Mouse (Mus musculus) heart, embryonic 10.5 days (tissue): ENCODE results near the gene Tmigd3. TPM values are rescaled to one million over a fixed set of nuclear protein-coding genes. Genes with fewer than 3 reads are reported as not detected.

Source experiments
- DNase-seq: peaks from one replicate; pipeline ENCODE4 v3.0.0-alpha.2; 2017; ENCODE audit warnings: low spot score
- H3K27ac ChIP-seq: fragments of 300-500 bp; sonication (generic); 2 replicates; pipeline ENCODE4 v1.5.1; 2016; ENCODE audit warnings: mild to moderate bottlenecking
- H3K27me3 ChIP-seq: fragments of 300-500 bp; sonication (generic); 2 replicates; pipeline ENCODE4 v1.6.1; 2016; ENCODE audit warnings: mild to moderate bottlenecking; ENCODE audit not compliant: poor library complexity, insufficient read depth, severe bottlenecking
- H3K36me3 ChIP-seq: fragments of 300-500 bp; sonication (generic); 2 replicates; pipeline ENCODE4 v1.6.1; 2016; ENCODE audit warnings: mild to moderate bottlenecking, moderate library complexity
- H3K4me1 ChIP-seq: fragments of 300-500 bp; sonication (generic); 2 replicates; pipeline ENCODE4 v1.6.1; 2016; ENCODE audit warnings: mild to moderate bottlenecking
- H3K4me3 ChIP-seq: fragments of 300-500 bp; sonication (generic); 2 replicates; pipeline ENCODE4 v1.5.1; 2016; ENCODE audit warnings: mild to moderate bottlenecking, moderate library complexity
- H3K9me3 ChIP-seq: fragments of 300-500 bp; sonication (generic); 2 replicates; pipeline ENCODE4 v1.6.1; 2016; ENCODE audit warnings: mild to moderate bottlenecking, moderate library complexity
- WGBS: fragments of 180-500 bp; shearing (Covaris S2); methylation state at CpG from one replicate; pipeline ENCODE4 v1.1.7; 2016; 5-methylcytosine and 5-hydroxymethylcytosine counted together
- polyA plus RNA-seq: library from polyadenylated mRNA; unstranded; fragments of >200 nt; fragmentation: Nextera tagmentation; extraction: Ambion mirVana; gene quantifications from 2 replicates; pipeline ENCODE4 v1.2.1, GENCODE M21; 2016

Gene Tmigd3
- polyA plus RNA-seq, 1 experiment from 2014 or later = 0.73 TPM

- Histone ChIP-seq H3K36me3 (peaks cover 5% of the 10 kb centered on the region; the same call in 1 of the 2 replicates), H3K27ac (no peak within 1 kb of the TSS), H3K4me1 (no peaks in the 10 kb centered on the region), H3K4me3 (no peak within 1 kb of the TSS), H3K9me3 (no peaks in the 10 kb centered on the region), H3K27me3 (no peaks in the 10 kb centered on the region)
- no peak for DNase-seq
- WGBS = 60% methylated on average over 8 of the region's 8 CpGs
Measured at GRCm38 (mm10) chr3:105932240-105933071, 61.8 kb downstream of the Tmigd3 start, which contains the start of gene I830077J02Rik. TSS of gene I830077J02Rik (minus strand) at chr3:105932664.

GRCm38 (mm10) chr3:105933926-105934325 lies 63.2 kb downstream of the Tmigd3 start:
- no peak overlapping the region for H3K27ac ChIP-seq
- H3K4me3 ChIP-seq = no peak overlapping the region
- no peak for DNase-seq
- peaks cover 10% of the 10 kb centered on the region for H3K36me3 ChIP-seq
- H3K27me3 ChIP-seq = no peaks in the 10 kb centered on the region
- H3K4me1 ChIP-seq = no peaks in the 10 kb centered on the region
- WGBS = 92% methylated on average over 6 of the region's 6 CpGs
- no peaks in the 10 kb centered on the region for H3K9me3 ChIP-seq

GRCm38 (mm10) chr3:105935033-105935432 lies 64.3 kb downstream of the Tmigd3 start:
- Histone ChIP-seq H3K9me3 (no peaks in the 10 kb centered on the region), H3K4me3 (no peak overlapping the region), H3K27ac (no peak overlapping the region), H3K4me1 (no peaks in the 10 kb centered on the region), H3K36me3 (peaks cover 15% of the 10 kb centered on the region), H3K27me3 (no peaks in the 10 kb centered on the region)
- DNase-seq = no peak
- 80% methylated on average over 5 of the region's 5 CpGs for WGBS

GRCm38 (mm10) chr3:105936111-105936510 lies 65.4 kb downstream of the Tmigd3 start:
- Histone ChIP-seq H3K4me3 (no peak overlapping the region), H3K27ac (no peak overlapping the region), H3K36me3 (peaks cover 25% of the 10 kb centered on the region), H3K4me1 (no peaks in the 10 kb centered on the region), H3K9me3 (no peaks in the 10 kb centered on the region), H3K27me3 (no peaks in the 10 kb centered on the region)
- DNase-seq = no peak
- 82% methylated on average over 4 of the region's 4 CpGs for WGBS

- Histone ChIP-seq H3K9me3 (no peaks in the 10 kb centered on the region), H3K36me3 (peaks cover 100% of the 10 kb centered on the region), H3K27me3 (no peaks in the 10 kb centered on the region), H3K4me1 (no peaks in the 10 kb centered on the region), H3K27ac (no peak overlapping the region), H3K4me3 (no peak overlapping the region)
- DNase-seq = peak; percentile 69
- WGBS = 94% methylated on average over 7 of the region's 7 CpGs
Measured at GRCm38 (mm10) chr3:105951348-105951747, 80.6 kb downstream of the Tmigd3 start.

- Histone ChIP-seq H3K4me1 (peaks cover 20% of the 10 kb centered on the region), H3K9me3 (no peaks in the 10 kb centered on the region), H3K27me3 (no peaks in the 10 kb centered on the region), H3K4me3 (peak overlapping the region; percentile 97; the same call in 1 of the 2 replicates), H3K36me3 (peaks cover 62% of the 10 kb centered on the region), H3K27ac (no peak overlapping the region)
- DNase-seq = no peak
- 98% methylated on average over 1 of the region's 1 CpGs for WGBS
Measured at GRCm38 (mm10) chr3:105957235-105957634, 86.5 kb downstream of the Tmigd3 start.

- Histone ChIP-seq H3K27ac (peak overlapping the region; percentile 98), H3K9me3 (no peaks in the 10 kb centered on the region), H3K27me3 (no peaks in the 10 kb centered on the region), H3K4me3 (peak overlapping the region; percentile 97), H3K36me3 (peaks cover 62% of the 10 kb centered on the region), H3K4me1 (peaks cover 20% of the 10 kb centered on the region)
- DNase-seq = peak; percentile 67
- 43% methylated on average over 5 of the region's 5 CpGs for WGBS
Measured at GRCm38 (mm10) chr3:105958204-105958603, 87.5 kb downstream of the Tmigd3 start.

- DNase-seq = peak; percentile 99
- Histone ChIP-seq H3K36me3 (peaks cover 61% of the 10 kb centered on the region), H3K4me1 (peaks cover 20% of the 10 kb centered on the region), H3K27me3 (no peaks in the 10 kb centered on the region), H3K9me3 (no peaks in the 10 kb centered on the region), H3K4me3 (peak within 1 kb of the TSS; percentile 97), H3K27ac (peak within 1 kb of the TSS; percentile 98)
- under 1% methylated on average over 52 of the region's 52 CpGs for WGBS
Measured at GRCm38 (mm10) chr3:105958974-105959580, 88.4 kb downstream of the Tmigd3 start, which contains the start of gene Wdr77. TSS of gene Wdr77 (plus strand) at chr3:105959369.

- under 1% methylated on average over 26 of the region's 26 CpGs for WGBS
- peaks cover 61% of the 10 kb centered on the region for H3K36me3 ChIP-seq
- H3K4me3 ChIP-seq = peak overlapping the region; percentile 97
- H3K27me3 ChIP-seq = no peaks in the 10 kb centered on the region
- no peak for DNase-seq
- H3K9me3 ChIP-seq = no peaks in the 10 kb centered on the region
- peak overlapping the region; percentile 98 for H3K27ac ChIP-seq
- peaks cover 20% of the 10 kb centered on the region for H3K4me1 ChIP-seq
Measured at GRCm38 (mm10) chr3:105959585-105959984, 88.9 kb downstream of the Tmigd3 start.

- Histone ChIP-seq H3K4me3 (peak within 1 kb of the TSS; percentile 97), H3K4me1 (peaks cover 20% of the 10 kb centered on the region), H3K36me3 (peaks cover 61% of the 10 kb centered on the region), H3K9me3 (no peaks in the 10 kb centered on the region), H3K27me3 (no peaks in the 10 kb centered on the region), H3K27ac (peak within 1 kb of the TSS; percentile 98)
- DNase-seq = peak; percentile 71
- 8% methylated on average over 6 of the region's 6 CpGs for WGBS
Measured at GRCm38 (mm10) chr3:105959999-105960398, 89.3 kb downstream of the Tmigd3 start, which contains the start of gene Atp5f1. TSS of gene Atp5f1 (minus strand) at chr3:105960099.

GRCm38 (mm10) chr3:105960700-105961099 lies 90.0 kb downstream of the Tmigd3 start:
- Histone ChIP-seq H3K27me3 (no peaks in the 10 kb centered on the region), H3K36me3 (peaks cover 61% of the 10 kb centered on the region), H3K9me3 (no peaks in the 10 kb centered on the region), H3K4me3 (peak overlapping the region; percentile 97), H3K27ac (no peak overlapping the region), H3K4me1 (peaks cover 20% of the 10 kb centered on the region)
- DNase-seq = no peak
- 92% methylated on average over 2 of the region's 2 CpGs for WGBS

GRCm38 (mm10) chr3:105971831-105972446 lies 101.2 kb downstream of the Tmigd3 start:
- 82% methylated on average over 5 of the region's 5 CpGs for WGBS
- peaks cover 40% of the 10 kb centered on the region for H3K36me3 ChIP-seq
- DNase-seq = no peak
- no peak overlapping the region for H3K27ac ChIP-seq
- H3K4me3 ChIP-seq = no peak overlapping the region
- H3K4me1 ChIP-seq = no peaks in the 10 kb centered on the region
- H3K9me3 ChIP-seq = no peaks in the 10 kb centered on the region
- H3K27me3 ChIP-seq = no peaks in the 10 kb centered on the region

GRCm38 (mm10) chr3:105973411-105973810 lies 102.7 kb downstream of the Tmigd3 start, which contains the start of gene Ovgp1:
TSS of gene Ovgp1 (plus strand) at chr3:105973711.
- WGBS = 84% methylated on average over 3 of the region's 3 CpGs
- no peaks in the 10 kb centered on the region for H3K4me1 ChIP-seq
- H3K4me3 ChIP-seq = no peak within 1 kb of the TSS
- H3K27ac ChIP-seq = no peak within 1 kb of the TSS
- peaks cover 26% of the 10 kb centered on the region for H3K36me3 ChIP-seq
- H3K9me3 ChIP-seq = no peaks in the 10 kb centered on the region
- DNase-seq = no peak
- H3K27me3 ChIP-seq = no peaks in the 10 kb centered on the region
